Mouse (Mus musculus) bone marrow, adult 2 months (tissue): ENCODE results near the gene Slc25a25. TPM values are rescaled to one million over a fixed set of nuclear protein-coding genes. Genes with fewer than 3 reads are reported as not detected.

Experiments
- H3K27ac ChIP-seq: fragments of 200-500 bp; 2 replicates; pipeline ENCODE4 v1.5.1; 2012; ENCODE audit warnings: low read depth, mild to moderate bottlenecking, control low read depth, inconsistent platforms, low read length; ENCODE audit not compliant: control insufficient read depth, poor library complexity, insufficient read depth
- H3K4me1 ChIP-seq: fragments of 200-500 bp; 2 replicates; pipeline ENCODE4 v1.6.1; 2011; ENCODE audit warnings: low read length; ENCODE audit not compliant: control insufficient read depth, insufficient read depth
- H3K4me3 ChIP-seq: fragments of 200-500 bp; replicated peaks from 2 replicates; pipeline ENCODE3; 2011; ENCODE audit warnings: mild to moderate bottlenecking, low read depth, low read length, control low read depth; ENCODE audit not compliant: control insufficient read depth
- CTCF ChIP-seq: fragments of 200-500 bp; IDR thresholded peaks from 2 replicates; pipeline ENCODE4 v1.5.1; 2011; ENCODE audit warnings: low read length, control low read depth; ENCODE audit not compliant: control insufficient read depth, insufficient read depth
- POLR2A ChIP-seq: fragments of 200-500 bp; IDR thresholded peaks from 2 replicates; pipeline ENCODE4 v1.6.1; 2011; ENCODE audit warnings: low read depth, mild to moderate bottlenecking, control low read depth, low read length, borderline replicate concordance; ENCODE audit not compliant: control insufficient read depth
- WGBS: fragments of 180-500 bp; shearing (Covaris S2); methylation state at CpG from one replicate; pipeline ENCODE4 v1.1.7; 2018; 5-methylcytosine and 5-hydroxymethylcytosine counted together
- polyA plus RNA-seq: library from polyadenylated mRNA; stranded (reverse); fragments of >200 nt; gene quantifications from 2 replicates; pipeline ENCODE4 v1.2.4, GENCODE M21; 2011; ENCODE audit warnings: low replicate concordance; ENCODE audit not compliant: missing spikeins, insufficient read depth, insufficient read length

Gene Slc25a25
- polyA plus RNA-seq, 1 experiment, result 10.6 TPM

DNA sequence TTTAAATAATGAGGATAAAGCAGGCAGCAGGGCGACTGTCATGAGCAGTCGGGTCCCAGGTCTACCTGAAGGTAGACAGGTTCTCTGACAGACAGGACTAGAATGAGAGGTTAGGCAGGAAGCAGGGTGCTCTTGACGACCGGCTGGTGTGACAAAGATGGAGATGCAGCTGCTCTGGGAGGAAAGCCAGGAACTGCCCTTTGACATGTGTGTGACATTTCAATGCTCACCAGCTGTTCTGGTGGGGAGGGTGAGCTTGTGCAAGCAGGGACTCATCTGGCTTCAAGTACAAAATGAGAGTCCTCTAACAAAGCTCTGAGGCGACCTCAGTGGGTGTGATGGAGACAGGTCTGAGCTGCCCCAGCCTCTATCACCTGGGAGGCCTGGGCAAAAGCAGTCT lies 37.3 kb downstream of the Slc25a25 start:
- WGBS, result 69% methylated on average over 5 of the region's 5 CpGs

DNA sequence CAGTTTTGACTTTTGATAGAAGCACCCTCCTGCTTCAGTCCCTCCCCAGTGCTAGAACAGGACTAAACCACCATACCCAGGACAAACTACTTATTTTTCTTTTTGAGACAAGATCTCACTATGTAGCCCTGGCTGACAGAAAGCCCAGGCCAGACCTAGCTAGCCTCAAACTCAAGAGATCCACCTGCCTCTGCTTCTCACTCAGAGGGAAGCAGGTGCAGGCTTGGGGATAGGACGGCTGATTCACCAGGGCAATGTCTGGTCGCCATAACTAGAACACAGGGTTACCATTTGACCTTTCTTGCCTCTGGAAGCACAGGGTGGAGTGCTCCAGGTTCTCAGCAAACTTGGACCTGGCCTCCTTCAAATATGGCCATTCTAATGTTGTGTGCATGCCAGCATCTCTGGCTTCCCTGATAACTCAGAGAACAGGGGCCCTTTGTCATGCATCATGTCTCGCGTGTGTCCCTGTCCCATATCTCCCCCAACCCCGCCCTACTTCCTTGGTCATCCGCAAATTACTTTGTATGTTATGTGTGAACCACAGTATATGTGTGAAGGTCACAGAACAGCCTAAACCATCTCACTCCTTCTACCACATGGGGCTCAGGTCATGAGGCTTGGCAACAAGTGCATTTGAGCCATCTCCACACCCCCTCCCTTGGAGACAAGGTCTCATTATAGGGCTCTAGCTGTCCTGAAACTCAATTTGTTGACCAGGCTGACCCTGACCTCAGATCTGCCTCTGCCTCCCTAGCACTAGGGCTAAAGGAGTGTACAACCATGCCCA lies 38.3 kb downstream of the Slc25a25 start:
- H3K4me1 ChIP-seq, result peaks cover 2% of the 10 kb centered on the region
- WGBS, result 71% methylated on average over 6 of the region's 6 CpGs
- H3K27ac ChIP-seq, result no peak overlapping the region
- no peak overlapping the region for H3K4me3 ChIP-seq
- no peak for TF ChIP-seq CTCF
- no peak for TF ChIP-seq POLR2A

More for the DNA sequence above, 37.3 kb downstream of the Slc25a25 start:
- H3K4me3 ChIP-seq, result no peak overlapping the region
- peaks cover 2% of the 10 kb centered on the region for H3K4me1 ChIP-seq
- no peak overlapping the region for H3K27ac ChIP-seq
- TF ChIP-seq POLR2A (no peak), CTCF (no peak)

DNA sequence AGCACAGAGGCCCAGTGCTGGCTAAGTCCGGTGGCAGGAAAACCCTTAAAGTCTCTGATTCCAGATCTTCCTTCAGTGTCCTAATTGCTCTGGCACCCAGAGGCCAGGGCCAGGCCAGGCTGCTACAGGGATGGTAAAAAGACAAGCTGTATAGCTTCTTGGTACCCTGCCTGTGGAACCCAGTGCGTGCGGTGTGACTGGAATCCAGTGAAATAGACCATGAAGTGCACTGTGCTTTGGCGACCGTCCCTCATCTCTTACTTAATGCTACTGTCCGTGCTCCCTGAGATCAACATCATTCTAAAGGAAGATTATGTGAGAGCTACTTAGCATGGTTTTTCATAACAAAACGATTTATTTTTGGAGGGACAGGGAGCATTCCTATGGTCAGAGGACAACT lies 39.8 kb downstream of the Slc25a25 start:
- TF ChIP-seq CTCF, result no peak
- TF ChIP-seq POLR2A, result no peak
- H3K4me1 ChIP-seq, result peaks cover 2% of the 10 kb centered on the region
- no peak overlapping the region for H3K27ac ChIP-seq
- no peak overlapping the region for H3K4me3 ChIP-seq
- 86% methylated on average over 7 of the region's 7 CpGs for WGBS

DNA sequence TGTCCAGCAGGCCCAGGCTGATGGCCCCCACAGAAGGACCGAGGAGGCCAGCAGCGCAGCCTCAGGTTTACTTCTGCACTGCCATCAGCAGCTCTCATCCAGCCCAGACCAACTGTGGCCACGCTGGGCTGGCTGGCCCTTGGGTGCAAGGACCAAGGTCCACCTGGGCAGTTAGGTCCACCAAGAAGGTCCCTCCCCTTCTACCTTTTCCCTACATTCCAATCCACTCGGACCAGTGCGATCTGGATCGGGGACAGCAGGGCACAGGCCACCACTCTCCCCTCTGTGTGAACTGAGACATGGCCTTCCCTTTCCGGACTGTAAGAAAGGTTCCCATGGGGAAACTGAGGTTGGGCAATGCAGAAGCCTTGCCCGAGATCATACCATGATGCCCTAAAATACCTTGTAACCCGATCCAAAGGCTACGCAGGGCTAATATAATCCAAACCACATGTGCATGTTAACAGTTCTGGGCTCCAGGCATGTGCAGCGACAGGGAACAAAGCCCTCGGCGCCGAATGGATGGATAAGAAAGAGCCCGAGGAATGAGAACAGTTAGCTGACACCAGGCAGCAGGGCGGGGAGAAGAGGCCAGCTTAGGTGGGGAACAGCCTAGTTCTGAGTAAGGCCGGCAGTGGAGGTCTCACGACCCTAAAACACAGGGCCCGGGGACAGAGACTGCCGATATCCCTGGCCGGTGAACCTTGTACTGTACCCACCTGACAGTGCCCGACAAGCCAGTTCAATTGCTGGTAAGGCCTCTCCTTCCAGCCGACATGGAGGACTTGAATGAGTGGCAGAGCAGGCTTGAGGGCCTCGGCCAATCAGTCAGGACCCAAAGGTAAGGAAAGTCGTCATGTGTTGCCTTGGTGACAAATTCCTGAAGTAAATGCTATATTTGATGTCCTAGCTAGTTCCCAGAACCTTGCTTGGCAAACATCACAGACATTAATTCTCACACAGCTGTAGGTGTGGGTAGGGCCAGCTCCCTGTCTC lies 42.5 kb downstream of the Slc25a25 start:
- Histone ChIP-seq H3K4me3 (no peak overlapping the region), H3K4me1 (peaks cover 2% of the 10 kb centered on the region), H3K27ac (no peak overlapping the region)
- no peak for TF ChIP-seq POLR2A
- TF ChIP-seq CTCF, result no peak
- WGBS, result 84% methylated on average over 25 of the region's 25 CpGs

DNA sequence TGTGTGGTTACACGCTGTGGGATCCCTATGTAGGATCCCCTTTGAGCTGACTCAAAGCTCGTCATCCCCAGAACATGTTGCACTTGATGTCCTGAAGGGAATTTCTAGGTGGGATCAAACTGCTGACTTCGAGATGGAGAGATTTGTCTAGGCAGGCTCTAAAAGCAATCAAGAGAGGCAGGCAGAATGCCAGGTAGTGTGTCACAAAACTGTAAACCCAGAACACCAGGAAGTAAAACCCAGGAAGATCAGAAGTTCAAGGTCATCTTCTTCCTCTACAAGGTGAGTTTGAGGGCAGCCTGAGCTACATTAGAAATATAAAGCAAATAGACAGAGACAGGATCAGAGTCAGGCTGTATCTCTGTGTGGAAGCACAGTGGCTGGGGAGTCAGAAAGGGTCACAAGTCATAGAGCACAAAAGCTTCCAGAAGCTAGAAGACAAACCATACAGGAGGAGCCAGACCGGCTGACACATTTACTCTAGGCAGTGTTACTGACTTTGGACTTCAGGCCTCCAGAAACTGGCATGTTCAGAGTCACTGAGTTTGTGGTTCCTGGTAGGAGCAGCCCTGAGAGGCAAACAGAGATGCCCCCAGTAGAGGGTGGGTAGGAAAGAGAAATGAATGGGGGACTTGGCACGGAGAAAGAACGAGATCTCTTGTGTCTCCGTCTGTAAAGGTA lies 44.0 kb downstream of the Slc25a25 start:
- TF ChIP-seq POLR2A (no peak), CTCF (no peak)
- 81% methylated on average over 7 of the region's 7 CpGs for WGBS
- no peak overlapping the region for H3K27ac ChIP-seq
- H3K4me3 ChIP-seq, result no peak overlapping the region
- H3K4me1 ChIP-seq, result no peaks in the 10 kb centered on the region

DNA sequence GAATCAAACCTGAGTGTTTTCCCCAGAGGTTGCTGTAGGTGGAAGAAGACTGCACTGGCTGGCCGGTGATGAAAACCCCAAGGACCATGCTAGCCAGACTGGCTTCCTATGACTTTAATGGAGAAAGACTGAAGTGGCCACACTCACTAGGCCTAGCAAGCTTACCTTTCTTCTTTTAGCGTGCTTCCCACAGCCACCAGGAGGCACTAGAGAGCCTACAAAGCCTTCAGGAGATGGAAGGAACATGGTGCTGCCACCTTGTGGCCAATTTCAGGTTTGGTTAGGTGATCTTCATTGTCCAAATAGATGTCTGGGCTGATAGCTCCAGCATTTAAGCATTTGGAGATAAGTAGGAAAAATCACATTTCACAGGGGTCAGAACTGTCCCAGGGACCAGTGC lies 46.6 kb downstream of the Slc25a25 start:
- Histone ChIP-seq H3K4me3 (no peak overlapping the region), H3K27ac (no peak overlapping the region), H3K4me1 (no peaks in the 10 kb centered on the region)
- 20% methylated on average over 2 of the region's 2 CpGs for WGBS
- TF ChIP-seq POLR2A (no peak), CTCF (peak; percentile 100)

DNA sequence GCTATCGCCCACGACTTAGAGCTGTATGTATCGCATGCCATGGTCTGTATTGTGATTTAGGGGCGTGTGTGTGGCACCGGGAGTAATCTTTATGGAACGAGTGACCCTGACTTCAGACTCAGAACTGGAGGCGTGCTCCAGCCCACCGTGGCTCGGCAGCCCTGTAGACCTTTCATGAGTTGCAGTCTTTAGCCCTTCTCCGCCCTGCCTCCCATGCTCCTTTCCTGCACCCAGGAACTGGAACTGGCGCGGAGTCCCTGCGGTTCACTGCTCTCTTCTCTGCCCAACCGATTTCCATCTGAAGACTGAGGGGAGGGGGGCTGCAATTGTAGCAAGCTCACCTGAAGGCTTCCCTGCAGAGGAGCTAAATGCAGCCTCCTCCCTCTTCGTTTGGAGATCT lies 54.5 kb downstream of the Slc25a25 start:
- Histone ChIP-seq H3K27ac (peak overlapping the region; percentile 89), H3K4me3 (peak overlapping the region; percentile 73), H3K4me1 (no peaks in the 10 kb centered on the region; the same call in 1 of the 2 replicates)
- TF ChIP-seq CTCF (no peak), POLR2A (no peak)
- WGBS, result under 1% methylated on average over 15 of the region's 15 CpGs

DNA sequence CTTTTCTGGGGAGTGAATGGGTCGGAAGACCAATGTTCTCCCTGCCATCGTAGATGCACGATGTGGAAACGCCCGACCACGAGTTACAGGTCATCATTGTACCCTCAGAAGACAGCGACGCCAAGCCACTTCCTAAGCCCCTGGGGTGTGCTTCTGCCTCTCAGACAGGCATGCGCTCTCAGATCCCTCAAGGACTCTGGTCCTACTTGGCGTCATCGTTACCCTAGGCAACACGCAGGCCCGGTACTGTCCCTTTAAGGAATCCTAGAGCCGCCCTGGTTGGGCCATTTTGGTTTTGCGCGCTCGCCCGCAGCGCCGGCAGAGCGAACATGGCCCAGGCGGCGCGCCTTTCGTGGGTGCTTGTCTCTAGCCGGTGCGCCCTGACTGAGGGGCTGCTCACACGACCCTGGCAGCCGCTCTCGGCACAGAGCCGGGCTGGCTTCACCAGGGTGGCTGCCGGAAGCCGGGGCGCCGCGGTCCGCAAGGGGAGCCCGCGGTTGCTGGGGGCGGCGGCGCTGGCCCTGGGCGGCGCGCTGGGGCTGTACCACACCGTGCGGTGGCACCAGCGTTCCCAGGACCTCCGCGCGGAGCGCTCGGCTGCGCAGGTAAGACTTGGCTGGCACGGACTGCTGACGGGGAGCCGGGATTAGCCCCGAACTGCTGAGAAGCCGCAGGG lies 55.2 kb downstream of the Slc25a25 start:
- Histone ChIP-seq H3K4me1 (no peaks in the 10 kb centered on the region; the same call in 1 of the 2 replicates), H3K4me3 (peak overlapping the region; percentile 73), H3K27ac (peak overlapping the region; percentile 89)
- TF ChIP-seq CTCF, result no peak
- TF ChIP-seq POLR2A, result no peak
- WGBS, result under 1% methylated on average over 59 of the region's 59 CpGs
